Mouse (Mus musculus): ENCODE data around the gene P2rx7. TPM values are rescaled to one million over a fixed set of nuclear protein-coding genes. Genes with fewer than 3 reads are reported as not detected.

The P2rx7 gene
- polyA plus RNA-seq, 1 experiment from 2014 or later, result 1.9 TPM

GRCm38 (mm10) chr5:122649264-122649663 is 5.6 kb downstream of the P2rx7 start:
- H3K27me3 ChIP-seq (ENCODE audit: control insufficient read depth, insufficient read depth, low read length), result no peaks in the 10 kb centered on the region
- H3K27ac ChIP-seq (ENCODE audit: low read length), result no peak overlapping the region
- peaks cover 19% of the 10 kb centered on the region for H3K4me1 ChIP-seq (ENCODE audit: control insufficient read depth, insufficient read depth, low read length)
- H3K4me3 ChIP-seq (ENCODE audit: low read depth, low read length), result no peak overlapping the region
- no peak overlapping the region for H3K4me2 ChIP-seq (replicated peaks; ENCODE audit: low read depth, low read length)
- WGBS, result 62% methylated on average over 8 of the region's 8 CpGs
- no peak overlapping the region for H3K9ac ChIP-seq (replicated peaks; ENCODE audit: low read depth, low read length)
- no peak for ATAC-seq (ENCODE audit: insufficient number of reproducible peaks, insufficient read depth, low FRiP score, low read depth)
- no peaks in the 10 kb centered on the region for H3K36me3 ChIP-seq (ENCODE audit: control insufficient read depth, insufficient read depth, low read length)
- no peaks in the 10 kb centered on the region for H3K9me3 ChIP-seq (ENCODE audit: control insufficient read depth, low read depth, low read length)

- H3K9ac ChIP-seq (replicated peaks; ENCODE audit: low read depth, low read length), result no peak overlapping the region
- whole genome bisulfite sequencing, result 87% methylated on average over 8 of the region's 8 CpGs
- H3K4me3 ChIP-seq (ENCODE audit: low read depth, low read length), result no peak overlapping the region
- H3K27me3 ChIP-seq (ENCODE audit: control insufficient read depth, insufficient read depth, low read length), result no peaks in the 10 kb centered on the region
- H3K4me2 ChIP-seq (replicated peaks; ENCODE audit: low read depth, low read length), result no peak overlapping the region
- peaks cover 23% of the 10 kb centered on the region for H3K4me1 ChIP-seq (ENCODE audit: control insufficient read depth, insufficient read depth, low read length)
- H3K27ac ChIP-seq (ENCODE audit: low read length), result no peak overlapping the region
- H3K9me3 ChIP-seq (ENCODE audit: control insufficient read depth, low read depth, low read length), result no peaks in the 10 kb centered on the region
- no peaks in the 10 kb centered on the region for H3K36me3 ChIP-seq (ENCODE audit: control insufficient read depth, insufficient read depth, low read length)
- ATAC-seq (ENCODE audit: insufficient number of reproducible peaks, insufficient read depth, low FRiP score, low read depth), result no peak
Observed at GRCm38 (mm10) chr5:122650100-122650499, 6.4 kb downstream of the P2rx7 start.

- 0 out of 2 replicates have a peak, but pooled peaks have one; percentile 20 for ATAC-seq (ENCODE audit: insufficient number of reproducible peaks, insufficient read depth, low FRiP score, low read depth)
- peaks cover 23% of the 10 kb centered on the region for H3K4me1 ChIP-seq (ENCODE audit: control insufficient read depth, insufficient read depth, low read length)
- no peak overlapping the region for H3K4me3 ChIP-seq (ENCODE audit: low read depth, low read length)
- H3K36me3 ChIP-seq (ENCODE audit: control insufficient read depth, insufficient read depth, low read length), result no peaks in the 10 kb centered on the region
- no peak overlapping the region for H3K27ac ChIP-seq (ENCODE audit: low read length)
- WGBS, result 56% methylated on average over 7 of the region's 7 CpGs
- H3K9me3 ChIP-seq (ENCODE audit: control insufficient read depth, low read depth, low read length), result no peaks in the 10 kb centered on the region
- no peaks in the 10 kb centered on the region for H3K27me3 ChIP-seq (ENCODE audit: control insufficient read depth, insufficient read depth, low read length)
- H3K4me2 ChIP-seq (replicated peaks; ENCODE audit: low read depth, low read length), result no peak overlapping the region
- no peak overlapping the region for H3K9ac ChIP-seq (replicated peaks; ENCODE audit: low read depth, low read length)
Observed at GRCm38 (mm10) chr5:122652506-122652905, 8.8 kb downstream of the P2rx7 start.

- Histone ChIP-seq H3K9me3 (ENCODE audit: control insufficient read depth, low read depth, low read length) (no peaks in the 10 kb centered on the region), H3K4me2 (replicated peaks; ENCODE audit: low read depth, low read length) (no peak overlapping the region), H3K27ac (ENCODE audit: low read length) (no peak overlapping the region), H3K9ac (replicated peaks; ENCODE audit: low read depth, low read length) (no peak overlapping the region), H3K4me1 (ENCODE audit: control insufficient read depth, insufficient read depth, low read length) (peaks cover 23% of the 10 kb centered on the region), H3K4me3 (ENCODE audit: low read depth, low read length) (no peak overlapping the region), H3K27me3 (ENCODE audit: control insufficient read depth, insufficient read depth, low read length) (no peaks in the 10 kb centered on the region), H3K36me3 (ENCODE audit: control insufficient read depth, insufficient read depth, low read length) (no peaks in the 10 kb centered on the region)
- 76% methylated on average over 10 of the region's 10 CpGs for WGBS
- ATAC-seq (ENCODE audit: insufficient number of reproducible peaks, insufficient read depth, low FRiP score, low read depth), result no peak
Observed at GRCm38 (mm10) chr5:122653112-122653445, 9.4 kb downstream of the P2rx7 start.

GRCm38 (mm10) chr5:122653446-122654267 is 9.9 kb downstream of the P2rx7 start:
- Histone ChIP-seq H3K36me3 (ENCODE audit: control insufficient read depth, insufficient read depth, low read length) (no peaks in the 10 kb centered on the region), H3K27me3 (ENCODE audit: control insufficient read depth, insufficient read depth, low read length) (no peaks in the 10 kb centered on the region), H3K9ac (replicated peaks; ENCODE audit: low read depth, low read length) (no peak overlapping the region), H3K4me1 (ENCODE audit: control insufficient read depth, insufficient read depth, low read length) (peaks cover 23% of the 10 kb centered on the region), H3K9me3 (ENCODE audit: control insufficient read depth, low read depth, low read length) (no peaks in the 10 kb centered on the region), H3K27ac (ENCODE audit: low read length) (no peak overlapping the region; the same call in 1 of the 2 replicates), H3K4me2 (replicated peaks; ENCODE audit: low read depth, low read length) (no peak overlapping the region), H3K4me3 (ENCODE audit: low read depth, low read length) (no peak overlapping the region)
- peak; percentile 53; the same call in 1 of the 2 replicates for ATAC-seq (ENCODE audit: insufficient number of reproducible peaks, insufficient read depth, low FRiP score, low read depth)
- 43% methylated on average over 15 of the region's 15 CpGs for WGBS

GRCm38 (mm10) chr5:122654268-122654573 is 10.5 kb downstream of the P2rx7 start:
- 39% methylated on average over 5 of the region's 5 CpGs for WGBS
- ATAC-seq (ENCODE audit: insufficient number of reproducible peaks, insufficient read depth, low FRiP score, low read depth), result peak; percentile 17; the same call in 1 of the 2 replicates

GRCm38 (mm10) chr5:122656808-122657207 is 13.1 kb downstream of the P2rx7 start:
- no peaks in the 10 kb centered on the region for H3K36me3 ChIP-seq (ENCODE audit: control insufficient read depth, insufficient read depth, low read length)
- no peak overlapping the region for H3K9ac ChIP-seq (replicated peaks; ENCODE audit: low read depth, low read length)
- H3K4me2 ChIP-seq (replicated peaks; ENCODE audit: low read depth, low read length), result no peak overlapping the region
- H3K9me3 ChIP-seq (ENCODE audit: control insufficient read depth, low read depth, low read length), result no peaks in the 10 kb centered on the region
- H3K4me1 ChIP-seq (ENCODE audit: control insufficient read depth, insufficient read depth, low read length), result peaks cover 23% of the 10 kb centered on the region
- no peak overlapping the region for H3K27ac ChIP-seq (ENCODE audit: low read length)
- no peak overlapping the region for H3K4me3 ChIP-seq (ENCODE audit: low read depth, low read length)
- no peak for ATAC-seq (ENCODE audit: insufficient number of reproducible peaks, insufficient read depth, low FRiP score, low read depth)
- no peaks in the 10 kb centered on the region for H3K27me3 ChIP-seq (ENCODE audit: control insufficient read depth, insufficient read depth, low read length)
- WGBS, result 82% methylated on average over 12 of the region's 12 CpGs

More at GRCm38 (mm10) chr5:122654268-122654573, 10.5 kb downstream of the P2rx7 start:
- Histone ChIP-seq H3K9me3 (ENCODE audit: control insufficient read depth, low read depth, low read length) (no peaks in the 10 kb centered on the region), H3K36me3 (ENCODE audit: control insufficient read depth, insufficient read depth, low read length) (no peaks in the 10 kb centered on the region), H3K4me1 (ENCODE audit: control insufficient read depth, insufficient read depth, low read length) (peaks cover 23% of the 10 kb centered on the region), H3K4me2 (replicated peaks; ENCODE audit: low read depth, low read length) (no peak overlapping the region), H3K27me3 (ENCODE audit: control insufficient read depth, insufficient read depth, low read length) (no peaks in the 10 kb centered on the region), H3K4me3 (ENCODE audit: low read depth, low read length) (no peak overlapping the region), H3K27ac (ENCODE audit: low read length) (no peak overlapping the region; the same call in 1 of the 2 replicates), H3K9ac (replicated peaks; ENCODE audit: low read depth, low read length) (no peak overlapping the region)

GRCm38 (mm10) chr5:122662501-122662900 is 18.8 kb downstream of the P2rx7 start:
- no peaks in the 10 kb centered on the region for H3K4me1 ChIP-seq (ENCODE audit: control insufficient read depth, insufficient read depth, low read length)
- ATAC-seq (ENCODE audit: insufficient number of reproducible peaks, insufficient read depth, low FRiP score, low read depth), result no peak
- no peaks in the 10 kb centered on the region for H3K9me3 ChIP-seq (ENCODE audit: control insufficient read depth, low read depth, low read length)
- no peaks in the 10 kb centered on the region for H3K36me3 ChIP-seq (ENCODE audit: control insufficient read depth, insufficient read depth, low read length)
- H3K27ac ChIP-seq (ENCODE audit: low read length), result no peak overlapping the region
- 95% methylated on average over 6 of the region's 6 CpGs for WGBS
- H3K4me2 ChIP-seq (replicated peaks; ENCODE audit: low read depth, low read length), result no peak overlapping the region
- no peaks in the 10 kb centered on the region for H3K27me3 ChIP-seq (ENCODE audit: control insufficient read depth, insufficient read depth, low read length)
- no peak overlapping the region for H3K4me3 ChIP-seq (ENCODE audit: low read depth, low read length)
- no peak overlapping the region for H3K9ac ChIP-seq (replicated peaks; ENCODE audit: low read depth, low read length)

- Histone ChIP-seq H3K36me3 (ENCODE audit: control insufficient read depth, insufficient read depth, low read length) (no peaks in the 10 kb centered on the region), H3K9me3 (ENCODE audit: control insufficient read depth, low read depth, low read length) (no peaks in the 10 kb centered on the region), H3K9ac (replicated peaks; ENCODE audit: low read depth, low read length) (no peak overlapping the region), H3K4me3 (ENCODE audit: low read depth, low read length) (no peak overlapping the region), H3K4me1 (ENCODE audit: control insufficient read depth, insufficient read depth, low read length) (no peaks in the 10 kb centered on the region; the same call in 1 of the 2 replicates), H3K27me3 (ENCODE audit: control insufficient read depth, insufficient read depth, low read length) (no peaks in the 10 kb centered on the region), H3K27ac (ENCODE audit: low read length) (no peak overlapping the region), H3K4me2 (replicated peaks; ENCODE audit: low read depth, low read length) (no peak overlapping the region)
- no peak for ATAC-seq (ENCODE audit: insufficient number of reproducible peaks, insufficient read depth, low FRiP score, low read depth)
- 56% methylated on average over 5 of the region's 5 CpGs for WGBS
Observed at GRCm38 (mm10) chr5:122665036-122665435, 21.3 kb downstream of the P2rx7 start.
